Mouse (Mus musculus) olfactory bulb, adult 2 months (tissue): ENCODE measurements at regions not wholly inside any gene's neighbourhood (a gene's known extent, or its start where the extent isn't known, plus 50 kb on each side); places are given as distances from the start of the nearest gene placed in this dataset.

Experiments used
- CTCF ChIP-seq: fragments of 200-500 bp; IDR thresholded peaks from 2 replicates; pipeline ENCODE4 v1.5.1; 2012; ENCODE audit warnings: low read depth, mild to moderate bottlenecking, low read length, moderate library complexity; ENCODE audit not compliant: insufficient read depth
- POLR2A ChIP-seq: fragments of 200-500 bp; IDR thresholded peaks from 2 replicates; pipeline ENCODE4 v1.6.1; 2012; ENCODE audit warnings: mild to moderate bottlenecking, low read depth, low read length, moderate library complexity; ENCODE audit not compliant: insufficient read depth

GRCm38 (mm10) chr12:71533701-71534100 is 224.0 kb downstream of the Dact1 start:
- TF ChIP-seq CTCF (no peak), POLR2A (no peak)
